Mouse (Mus musculus) cerebellum, adult 2 months (tissue): ENCODE measurements around the gene Cyp4f17.
"Not testable (repeated sequence)": the region's sequence is repeated elsewhere in the genome, so short reads cannot be mapped to it uniquely, and the experiment has no call there.

ENCODE experiments used
- CTCF ChIP-seq: fragments of 200-500 bp; IDR thresholded peaks from 2 replicates; pipeline ENCODE4 v1.5.1; 2011; ENCODE audit warnings: low read depth, mild to moderate bottlenecking, control low read depth, low read length, moderate library complexity, borderline replicate concordance; ENCODE audit not compliant: insufficient read depth
- POLR2A ChIP-seq: fragments of 200-500 bp; IDR thresholded peaks from 2 replicates; pipeline ENCODE4 v1.6.1; 2011; ENCODE audit warnings: low read length, control low read depth, borderline replicate concordance; ENCODE audit not compliant: insufficient read depth

DNA sequence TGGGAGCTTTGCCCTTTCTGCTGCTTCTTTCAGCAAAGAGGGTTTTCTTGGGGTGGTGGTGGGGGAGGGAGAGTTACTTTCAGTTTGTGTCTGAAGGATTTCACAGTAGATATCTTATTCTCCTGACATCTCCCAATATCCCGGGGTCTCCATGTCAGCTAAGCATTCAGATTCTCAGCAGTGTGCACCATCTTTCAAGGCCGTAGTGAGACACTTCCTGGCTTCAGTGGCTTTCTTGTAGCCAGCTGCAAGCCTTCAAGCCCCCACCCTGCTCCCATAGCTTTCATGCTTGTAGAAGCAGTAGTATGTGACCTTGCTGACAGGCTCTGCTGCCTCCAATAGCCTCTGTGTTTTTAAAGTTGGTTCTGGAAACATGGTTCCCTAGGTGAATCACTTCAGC is 67.4 kb downstream of the Cyp4f17 start:
- TF ChIP-seq CTCF, POLR2A: not testable (repeated sequence)
